Mouse (Mus musculus): Measurements from ENCODE around the gene Olfr1392.

Olfr1392 gene

GRCm38 (mm10) chr11:49322442-49322841 lies 37.4 kb downstream of the Olfr1392 start, which contains the start of gene Olfr1391:
Olfr1391 (plus strand) TSS chr11:49322742.
- DNase-seq (ENCODE audit: low read depth, low spot score), result no peak

GRCm38 (mm10) chr11:49326726-49327125 lies 41.6 kb downstream of the Olfr1392 start:
- DNase-seq (ENCODE audit: low read depth, low spot score), result no peak

- DNase-seq (ENCODE audit: low read depth, low spot score), result no peak
Measured at GRCm38 (mm10) chr11:49329686-49330085, 44.6 kb downstream of the Olfr1392 start.

- DNase-seq (ENCODE audit: low read depth, low spot score), result no peak
Measured at GRCm38 (mm10) chr11:49334888-49335287, 49.8 kb downstream of the Olfr1392 start, which contains the start of gene Olfr1390. Olfr1390 (plus strand) TSS chr11:49335188.

- no peak for DNase-seq (ENCODE audit: low read depth, low spot score)
Measured at GRCm38 (mm10) chr11:49337150-49337832, 52.2 kb downstream of the Olfr1392 start.
